In the genomic region with DNA sequence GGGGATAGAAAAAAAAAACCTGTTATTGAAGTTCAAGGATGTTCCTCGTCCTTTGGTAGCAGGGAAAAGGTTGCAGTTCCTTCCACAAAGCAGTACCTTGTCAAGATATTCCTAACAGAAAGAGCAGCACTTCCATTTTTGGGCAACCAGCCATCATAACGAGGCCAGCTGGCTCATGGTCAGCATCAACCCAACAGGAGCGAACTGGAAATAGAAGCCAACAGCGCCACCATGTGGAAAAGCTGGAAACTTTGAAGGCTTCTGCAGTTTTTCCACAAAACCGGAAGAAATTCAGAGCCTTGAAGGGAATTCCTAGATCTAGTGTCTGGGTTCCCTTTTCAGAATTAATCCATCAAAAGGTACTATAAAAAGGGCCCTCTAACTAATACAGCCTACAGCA, we compare ENCODE assay signal across 8 mouse cellular contexts.
DNase-seq lines count a peak whose midpoint lies in the region; ATAC-seq and TF ChIP-seq lines count a peak whose summit lies in the region.

No protein-coding gene starts in this region.

- no peaks in the 10 kb centered on the region for H3K9me3 ChIP-seq in intestine, postnatal 0 days (ENCODE audit: control insufficient read depth)
- no peaks in the 10 kb centered on the region for H3K9me3 ChIP-seq in intestine, embryonic 15.5 days
- no peaks in the 10 kb centered on the region for H3K9me3 ChIP-seq in forebrain, postnatal 0 days (ENCODE audit: low read length)
- no peaks in the 10 kb centered on the region for H3K9me3 ChIP-seq in kidney, postnatal 0 days (replicated peaks; ENCODE audit: low read length)
- no peaks in the 10 kb centered on the region for H3K9me3 ChIP-seq in limb, embryonic 14.5 days (ENCODE audit: control insufficient read depth, low read length)

- no peak overlapping the region for H3K4me3 ChIP-seq in intestine, postnatal 0 days (ENCODE audit: low read depth, low read length)
- H3K4me3 ChIP-seq in intestine, embryonic 15.5 days (replicated peaks), result no peak overlapping the region
- no peak overlapping the region for H3K4me3 ChIP-seq in forebrain, postnatal 0 days (ENCODE audit: low read depth, low read length)
- H3K4me3 ChIP-seq in kidney, postnatal 0 days (replicated peaks; ENCODE audit: low read depth, low read length), result no peak overlapping the region
- H3K4me3 ChIP-seq in limb, embryonic 14.5 days (replicated peaks; ENCODE audit: low read length), result no peak overlapping the region

- 33% methylated on average over 5 of the region's 5 CpGs for WGBS in intestine, postnatal 0 days
- WGBS in intestine, embryonic 15.5 days, result 33% methylated on average over 5 of the region's 5 CpGs
- WGBS in forebrain, postnatal 0 days, result 19% methylated on average over 5 of the region's 5 CpGs
- 49% methylated on average over 5 of the region's 5 CpGs for WGBS in kidney, postnatal 0 days
- WGBS in limb, embryonic 14.5 days, result 40% methylated on average over 5 of the region's 5 CpGs

- no peak overlapping the region for H3K27ac ChIP-seq in intestine, postnatal 0 days (ENCODE audit: low read depth, low read length)
- no peak overlapping the region for H3K27ac ChIP-seq in intestine, embryonic 15.5 days
- H3K27ac ChIP-seq in forebrain, postnatal 0 days (ENCODE audit: low read depth, low read length), result no peak overlapping the region
- no peak overlapping the region for H3K27ac ChIP-seq in kidney, postnatal 0 days
- no peak overlapping the region for H3K27ac ChIP-seq in limb, embryonic 14.5 days (replicated peaks; ENCODE audit: low read depth, low read length)

- H3K4me2 ChIP-seq in intestine, postnatal 0 days (replicated peaks; ENCODE audit: low read depth), result no peak overlapping the region
- no peak overlapping the region for H3K4me2 ChIP-seq in intestine, embryonic 15.5 days (replicated peaks)
- H3K4me2 ChIP-seq in forebrain, postnatal 0 days (ENCODE audit: low read depth), result no peak overlapping the region
- H3K4me2 ChIP-seq in kidney, postnatal 0 days (ENCODE audit: low read length), result no peak overlapping the region
- no peak overlapping the region for H3K4me2 ChIP-seq in limb, embryonic 14.5 days (replicated peaks; ENCODE audit: low read depth, low read length, severe bottlenecking)

- no peaks in the 10 kb centered on the region for H3K4me1 ChIP-seq in intestine, postnatal 0 days (replicated peaks; ENCODE audit: control insufficient read depth, insufficient read depth, low read length)
- no peaks in the 10 kb centered on the region for H3K4me1 ChIP-seq in intestine, embryonic 15.5 days (replicated peaks)
- no peaks in the 10 kb centered on the region for H3K4me1 ChIP-seq in forebrain, postnatal 0 days (ENCODE audit: insufficient read depth)
- no peaks in the 10 kb centered on the region for H3K4me1 ChIP-seq in kidney, postnatal 0 days (replicated peaks; ENCODE audit: insufficient read depth, low read length)
- peaks cover 3% of the 10 kb centered on the region; the same call in 1 of the 2 replicates for H3K4me1 ChIP-seq in limb, embryonic 14.5 days (ENCODE audit: control insufficient read depth, insufficient read depth, low read length)

- TF ChIP-seq POLR2A in limb, embryonic 14.5 days (IDR thresholded peaks at IDR 0.05; ENCODE audit: borderline replicate concordance, extremely low read depth, insufficient read depth, insufficient read length), result no peak

- ATAC-seq in intestine, postnatal 0 days, result no peak
- ATAC-seq in intestine, embryonic 15.5 days, result no peak
- no peak for ATAC-seq in forebrain, postnatal 0 days
- no peak for ATAC-seq in kidney, postnatal 0 days (replicated peaks; ENCODE audit: low FRiP score, low read depth)
- no peak for ATAC-seq in limb, embryonic 14.5 days (ENCODE audit: low FRiP score, low read depth)

- DNase-seq in brain, embryonic 18.5 days (ENCODE audit: low read depth, low spot score), result peak; percentile 37
- peak; percentile 87 for DNase-seq in forebrain, postnatal 0 days
- DNase-seq in kidney, postnatal 0 days (ENCODE audit: low spot score), result peak; percentile 23
- peak; percentile 80 for DNase-seq in limb, embryonic 14.5 days (ENCODE audit: low spot score)
- peak; percentile 63 to 70 for DNase-seq in right cerebral cortex, postnatal 36 days (ENCODE audit: low spot score in 2 of 2)
- no peak for DNase-seq in thymus, postnatal 0 days (ENCODE audit: low spot score)

- no peaks in the 10 kb centered on the region for H3K27me3 ChIP-seq in intestine, postnatal 0 days (replicated peaks; ENCODE audit: control insufficient read depth, insufficient read depth, low read length)
- H3K27me3 ChIP-seq in intestine, embryonic 15.5 days (replicated peaks), result no peaks in the 10 kb centered on the region
- H3K27me3 ChIP-seq in forebrain, postnatal 0 days (ENCODE audit: insufficient read depth, low read length), result no peaks in the 10 kb centered on the region
- no peaks in the 10 kb centered on the region for H3K27me3 ChIP-seq in kidney, postnatal 0 days (ENCODE audit: insufficient read depth, low read length)
- H3K27me3 ChIP-seq in limb, embryonic 14.5 days (ENCODE audit: control insufficient read depth, insufficient read depth, low read length), result no peaks in the 10 kb centered on the region

- TF ChIP-seq CTCF in intestine, postnatal 0 days (IDR thresholded peaks at IDR 0.05; ENCODE audit: low read depth), result peak; percentile 64
- peak; percentile 70 for TF ChIP-seq CTCF in forebrain, postnatal 0 days (IDR thresholded peaks at IDR 0.05; ENCODE audit: low read depth)
- TF ChIP-seq CTCF in kidney, postnatal 0 days (IDR thresholded peaks at IDR 0.05; ENCODE audit: low read depth), result peak; percentile 51

- H3K36me3 ChIP-seq in intestine, postnatal 0 days (ENCODE audit: control insufficient read depth, insufficient read depth), result no peaks in the 10 kb centered on the region
- H3K36me3 ChIP-seq in intestine, embryonic 15.5 days, result no peaks in the 10 kb centered on the region
- H3K36me3 ChIP-seq in forebrain, postnatal 0 days (ENCODE audit: insufficient read depth), result no peaks in the 10 kb centered on the region
- H3K36me3 ChIP-seq in kidney, postnatal 0 days (ENCODE audit: insufficient read depth, low read length), result no peaks in the 10 kb centered on the region
- H3K36me3 ChIP-seq in limb, embryonic 14.5 days (ENCODE audit: control insufficient read depth, insufficient read depth, low read length), result no peaks in the 10 kb centered on the region

- H3K9ac ChIP-seq in intestine, postnatal 0 days (ENCODE audit: low read depth, low read length), result no peak overlapping the region
- H3K9ac ChIP-seq in intestine, embryonic 15.5 days, result no peak overlapping the region
- H3K9ac ChIP-seq in forebrain, postnatal 0 days, result no peak overlapping the region
- H3K9ac ChIP-seq in kidney, postnatal 0 days (ENCODE audit: low read depth, low read length), result no peak overlapping the region
- no peak overlapping the region for H3K9ac ChIP-seq in limb, embryonic 14.5 days (ENCODE audit: low read depth, low read length, severe bottlenecking)
